Mouse (Mus musculus): ENCODE data around the gene Dennd2d. TPM values are rescaled to one million over a fixed set of nuclear protein-coding genes. Genes with fewer than 3 reads are reported as not detected.

Gene Dennd2d
- polyA plus RNA-seq, 1 experiment from 2014 or later, result 0.09 TPM

Other genes with a start within 250 kb of the Dennd2d start
- gene Chil6, start 76.2 kb upstream of the Dennd2d start, polyA plus RNA-seq (2015; fragmentation: Nextera tagmentation; extraction: Ambion mirVana), result not detected in 2 replicates
- 51.6 and 55.6 TPM in 2 replicates for gene Dram2, start 65.4 kb downstream of the Dennd2d start, polyA plus RNA-seq (2015; fragmentation: Nextera tagmentation; extraction: Ambion mirVana)
- 41.3 and 49.9 TPM in 2 replicates for gene Cept1, start 65.4 kb downstream of the Dennd2d start, polyA plus RNA-seq (2015; fragmentation: Nextera tagmentation; extraction: Ambion mirVana)
- gene Lrif1, start 202.6 kb downstream of the Dennd2d start, polyA plus RNA-seq (2015; fragmentation: Nextera tagmentation; extraction: Ambion mirVana), result 19.5 and 20.0 TPM in 2 replicates

Data from forebrain, embryonic 15.5 days (tissue).